Mouse (Mus musculus) layer of hippocampus, adult 2 months (tissue): ENCODE results near the gene Bclaf3. TPM values are rescaled to one million over a fixed set of nuclear protein-coding genes. Genes with fewer than 3 reads are reported as not detected.
"Not testable (repeated sequence)": the region's sequence is repeated elsewhere in the genome, so short reads cannot be mapped to it uniquely, and the experiment has no call there.

Experiments used
- DNase-seq, 2 experiments: peaks; one replicate each; pipeline ENCODE4 v3.0.0; 2022; ENCODE audit warnings: low spot score in 2 of 2
- H3K27ac ChIP-seq: fragments of 200-600 bp; 2 replicates; pipeline ENCODE4 v1.8.1; 2022
- H3K4me3 ChIP-seq: fragments of 200-600 bp; 2 replicates; pipeline ENCODE4 v1.8.1; 2022; ENCODE audit warnings: mild to moderate bottlenecking
- CTCF ChIP-seq: fragments of 200-600 bp; conservative IDR thresholded peaks from 2 replicates; pipeline ENCODE4 v1.8.1; 2022; ENCODE audit warnings: antibody characterized with exemption, mild to moderate bottlenecking, moderate library complexity
- long read RNA-seq, 2 experiments: library from polyadenylated mRNA; stranded (forward); transcript quantifications; one replicate each; pipeline ENCODE4 v2.0.0; 2021; ENCODE audit warnings: borderline mapping rate in 2 of 2
- total RNA-seq, 2 experiments: library from RNA; stranded (reverse); gene quantifications; 2 replicates each; pipeline ENCODE4 v1.2.3; 2021

Gene Bclaf3
- 1 to 10 TPM; 9.1 to 9.8 TPM for total RNA-seq
- long read RNA-seq, experiment 1, partial matches to known transcripts = 1 of 7 reads
- long read RNA-seq, experiment 1, other reads (novel, unspliced or antisense) = 5 of 7 reads
- long read RNA-seq, experiment 2, partial matches to known transcripts = 2 of 6 reads
- long read RNA-seq, experiment 2, other reads (novel, unspliced or antisense) = 4 of 6 reads

DNA sequence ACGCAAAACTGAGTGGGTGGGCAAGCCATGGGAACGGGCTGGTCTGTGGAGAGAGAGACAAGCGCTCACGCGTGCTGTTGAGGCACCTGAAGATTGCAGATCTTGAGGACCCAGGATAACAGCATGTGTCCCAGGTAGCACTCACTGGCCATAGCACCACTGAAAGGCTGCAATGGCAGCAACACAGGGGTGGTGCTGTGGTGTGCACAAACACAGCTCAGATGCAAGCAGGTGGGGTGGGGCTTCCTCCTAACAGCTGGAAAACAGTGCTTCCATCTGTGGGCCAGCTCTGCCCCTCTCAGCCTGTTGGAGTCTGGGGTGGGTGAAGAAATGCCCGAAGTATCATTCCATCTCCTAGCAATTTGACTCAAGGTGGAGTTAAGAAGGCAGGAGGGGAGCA lies at the start of gene Bclaf3:
TSS of gene Bclaf3 (plus strand) at position 301 of the 400 bp plus-strand sequence.
- TF ChIP-seq CTCF = no peak
- Histone ChIP-seq H3K4me3 (no peak within 1 kb of the TSS), H3K27ac (no peak within 1 kb of the TSS)
- DNase-seq = no peak

DNA sequence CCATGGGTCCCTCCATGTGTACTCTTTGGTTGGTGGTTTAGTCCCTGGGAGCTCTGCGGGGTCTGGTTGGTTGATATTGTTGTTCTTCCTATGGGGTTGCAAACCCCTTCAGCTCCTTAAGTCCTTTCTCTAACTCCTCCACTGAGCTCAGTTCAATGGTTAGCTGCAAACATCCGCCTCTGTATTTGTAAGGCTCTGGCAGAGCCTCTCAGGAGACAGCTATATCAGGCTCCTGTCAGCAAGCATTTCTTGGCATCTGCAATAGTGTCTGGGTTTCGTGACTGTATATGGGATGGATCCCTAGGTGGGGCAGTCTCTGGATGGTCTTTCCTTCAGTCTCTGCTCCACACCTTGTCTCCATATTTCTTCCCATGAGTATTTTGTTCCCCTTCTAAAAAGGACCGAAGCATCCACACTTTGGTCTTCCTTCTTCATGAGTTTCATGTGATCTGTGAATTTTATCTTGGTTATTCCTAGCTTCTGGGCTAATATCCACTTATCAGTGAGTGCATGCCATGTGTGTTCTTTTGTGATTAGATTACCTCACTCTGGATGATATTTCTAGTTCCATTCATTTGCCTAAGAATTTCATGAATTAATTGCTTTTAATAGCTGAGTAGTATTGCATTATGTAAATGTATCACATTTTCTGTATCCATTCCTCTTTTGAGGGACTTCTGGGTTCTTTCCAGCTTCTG lies 48.1 kb upstream of the Bclaf3 start:
- DNase-seq, H3K27ac ChIP-seq, H3K4me3 ChIP-seq: not testable (repeated sequence)

DNA sequence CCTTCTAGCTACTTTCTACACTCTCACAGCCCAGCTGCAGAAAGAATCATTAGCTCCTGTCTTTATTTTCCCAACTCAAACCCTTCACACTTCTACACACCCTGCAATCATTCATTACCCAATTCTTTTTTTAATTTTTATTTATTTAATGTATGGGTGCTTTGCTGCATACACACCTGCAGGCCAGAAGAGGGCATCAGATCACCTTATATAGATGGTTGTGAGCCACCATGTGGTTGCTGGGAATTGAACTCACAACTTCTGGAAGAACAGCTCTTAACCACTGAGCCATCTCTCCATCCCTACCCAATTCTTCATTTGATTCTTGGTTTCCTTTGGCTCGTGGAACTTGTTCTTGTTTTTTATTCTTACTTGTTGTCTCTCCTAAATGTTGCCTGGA lies 42.2 kb upstream of the Bclaf3 start:
- H3K27ac ChIP-seq = no peak overlapping the region
- no peak for DNase-seq
- peak; percentile 43 for TF ChIP-seq CTCF
- H3K4me3 ChIP-seq = no peak overlapping the region

- Histone ChIP-seq H3K4me3 (no peak overlapping the region), H3K27ac (no peak overlapping the region)
- no peak for DNase-seq
- TF ChIP-seq CTCF = no peak
These were observed 23.3 kb upstream of the Bclaf3 start for GRCm38 (mm10) chrX:159503181-159503580.

- no peak for TF ChIP-seq CTCF
- no peak overlapping the region for H3K27ac ChIP-seq
- no peak for DNase-seq
- H3K4me3 ChIP-seq = no peak overlapping the region
These were observed 18.0 kb upstream of the Bclaf3 start for GRCm38 (mm10) chrX:159508331-159509036.

- Histone ChIP-seq H3K27ac (no peak overlapping the region), H3K4me3 (no peak overlapping the region)
- no peak for DNase-seq
- TF ChIP-seq CTCF = no peak
These were observed 17.4 kb upstream of the Bclaf3 start for GRCm38 (mm10) chrX:159509042-159509441.

GRCm38 (mm10) chrX:159509847-159510715 lies 16.4 kb upstream of the Bclaf3 start:
- Histone ChIP-seq H3K4me3 (no peak overlapping the region), H3K27ac (no peak overlapping the region)
- no peak for TF ChIP-seq CTCF
- no peak for DNase-seq

- H3K27ac ChIP-seq = no peak overlapping the region
- no peak for DNase-seq
- TF ChIP-seq CTCF = no peak
- H3K4me3 ChIP-seq = no peak overlapping the region
These were observed 15.8 kb upstream of the Bclaf3 start for GRCm38 (mm10) chrX:159510716-159511051.

DNA sequence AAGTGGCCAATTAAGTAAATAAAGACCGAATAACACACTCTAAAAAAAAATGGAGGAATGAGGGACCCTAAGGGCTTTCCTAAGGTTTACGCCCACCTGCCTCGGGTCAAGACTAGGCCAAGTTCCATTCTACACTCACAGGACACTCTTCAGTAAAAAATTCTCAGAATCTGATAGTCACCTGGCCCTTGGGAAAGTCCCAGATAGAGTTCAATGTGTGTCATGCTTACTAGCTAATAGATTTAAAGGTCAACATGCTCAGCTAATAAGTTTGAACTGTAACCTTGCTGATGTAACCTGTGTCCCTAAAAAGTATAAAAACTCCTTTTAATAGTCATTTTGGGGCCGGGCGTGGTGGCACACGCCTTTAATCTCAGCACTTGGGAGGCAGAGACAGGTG lies 10.9 kb upstream of the Bclaf3 start:
- TF ChIP-seq CTCF = no peak
- DNase-seq = no peak
- H3K27ac ChIP-seq = no peak overlapping the region
- no peak overlapping the region for H3K4me3 ChIP-seq

- Histone ChIP-seq H3K27ac (no peak overlapping the region), H3K4me3 (no peak overlapping the region)
- no peak for TF ChIP-seq CTCF
- DNase-seq = no peak
These were observed 4.7 kb upstream of the Bclaf3 start for GRCm38 (mm10) chrX:159521780-159522179.

DNA sequence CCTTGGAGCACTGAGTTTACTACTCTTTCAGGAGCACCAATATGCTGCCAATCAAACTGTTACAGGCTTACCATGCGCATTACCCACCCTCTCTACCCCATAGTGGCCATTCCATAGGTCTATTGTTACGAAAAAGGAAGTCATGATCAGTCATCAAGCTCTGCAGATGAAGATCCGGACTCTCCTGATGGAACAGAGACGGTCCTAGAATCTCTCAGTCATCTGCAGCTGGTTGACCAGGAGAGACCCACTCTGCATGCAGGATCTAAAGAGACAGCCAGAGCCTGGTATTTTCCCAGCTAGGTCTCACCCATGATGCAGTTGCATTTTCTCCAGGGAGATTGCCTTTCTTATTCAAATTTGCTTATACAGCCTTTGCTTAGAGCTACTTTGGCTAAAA lies 3.8 kb upstream of the Bclaf3 start:
- TF ChIP-seq CTCF = no peak
- Histone ChIP-seq H3K4me3 (no peak overlapping the region), H3K27ac (no peak overlapping the region)
- DNase-seq = no peak

GRCm38 (mm10) chrX:159532427-159532810 lies 5.9 kb downstream of the Bclaf3 start:
- H3K27ac ChIP-seq = peak overlapping the region; percentile 83

More at GRCm38 (mm10) chrX:159532427-159532810, 5.9 kb downstream of the Bclaf3 start:
- peak; percentile 96 for DNase-seq
- peak; percentile 93 for TF ChIP-seq CTCF
- peak overlapping the region; percentile 72 for H3K4me3 ChIP-seq
